Mouse (Mus musculus) left cerebral cortex, adult 2 months (tissue): Measurements from ENCODE around the gene Isy1. TPM values are rescaled to one million over a fixed set of nuclear protein-coding genes. Genes with fewer than 3 reads are reported as not detected.
A peak's percentile ranks its signal among the peaks of the same experiment; 100 is the strongest.

ENCODE experiments used
- DNase-seq, 2 experiments: peaks; one replicate each; pipeline ENCODE4 v3.0.0; 2021 to 2022; ENCODE audit warnings: low spot score in 2 of 2, mixed read lengths in 1 of 2; ENCODE audit errors: extremely low spot score in 1 of 2
- H3K27ac ChIP-seq: fragments of 200-600 bp; 2 replicates; pipeline ENCODE4 v1.8.1; 2022
- H3K4me3 ChIP-seq: fragments of 200-600 bp; 2 replicates; pipeline ENCODE4 v1.8.1; 2022
- CTCF ChIP-seq: fragments of 200-600 bp; IDR thresholded peaks from 2 replicates; pipeline ENCODE4 v1.8.1; 2022; ENCODE audit warnings: antibody characterized with exemption, mild to moderate bottlenecking, moderate library complexity
- intact Hi-C: fragments of 180-260 bp; cut with DNase I; formaldehyde crosslinking; loops from one replicate; pipeline ENCODE4 v1.15.1; 2025
- total RNA-seq, 2 experiments: library from RNA; stranded (reverse); gene quantifications; 2 replicates each; pipeline ENCODE4 v1.2.3; 2021

The Isy1 gene
- total RNA-seq, 2 experiments from 2014 or later = 35.8 to 40.6 TPM

DNA sequence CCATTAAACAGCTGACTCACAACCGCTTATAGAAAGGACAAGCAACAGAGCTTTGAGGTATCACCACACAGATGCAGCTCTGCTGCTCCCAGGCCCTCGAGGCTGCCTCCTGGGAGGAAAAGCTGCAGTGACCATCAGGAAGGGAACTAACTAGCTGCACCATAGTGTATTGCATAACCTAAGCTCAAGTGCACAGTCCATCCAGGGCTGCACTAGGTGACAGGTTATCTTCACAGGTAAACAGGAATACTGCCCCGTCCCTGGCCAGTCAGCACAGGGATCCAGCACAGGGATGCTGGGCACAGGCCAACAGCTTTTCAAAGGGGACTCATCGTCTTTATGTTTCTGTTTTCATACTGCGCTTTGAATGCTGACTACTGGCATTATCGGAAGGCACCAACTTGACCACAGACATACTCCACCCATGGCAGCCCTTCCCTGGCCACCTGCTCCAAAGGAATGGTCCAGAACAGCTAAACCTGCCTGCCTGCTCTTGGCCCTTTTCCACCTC is 28.9 kb downstream of the Isy1 start:
- Histone ChIP-seq H3K27ac (no peak overlapping the region), H3K4me3 (no peak overlapping the region)
- no peak for DNase-seq
- no peak for TF ChIP-seq CTCF
- intact Hi-C loops = no loop called here

DNA sequence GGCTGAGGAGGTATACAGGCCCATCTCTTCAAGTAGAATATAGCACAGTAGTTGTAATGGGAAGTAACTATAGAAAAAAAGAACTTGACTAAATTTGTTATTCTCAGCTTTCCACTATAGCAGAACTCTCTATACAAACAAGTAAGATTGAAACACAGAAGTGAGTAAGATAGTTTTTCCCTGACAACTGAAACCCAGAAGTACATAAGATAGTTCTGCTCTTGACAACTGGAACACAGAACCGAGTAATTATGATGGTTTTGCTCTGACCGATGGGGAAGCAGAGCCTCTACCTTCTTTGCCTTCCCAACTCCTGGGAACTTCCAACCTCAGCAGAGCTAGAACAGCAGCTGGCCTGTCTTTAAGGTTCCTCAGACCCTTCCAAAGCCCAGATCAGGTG is 29.5 kb downstream of the Isy1 start:
- no peak for DNase-seq
- intact Hi-C loops = no loop called here
- no peak for TF ChIP-seq CTCF
- Histone ChIP-seq H3K4me3 (no peak overlapping the region), H3K27ac (no peak overlapping the region)

- Histone ChIP-seq H3K4me3 (no peak overlapping the region), H3K27ac (no peak overlapping the region)
- no peak for TF ChIP-seq CTCF
- intact Hi-C loops = no loop called here
- DNase-seq = no peak
These were observed 30.1 kb downstream of the Isy1 start for GRCm38 (mm10) chr6:87808521-87808920.

- TF ChIP-seq CTCF = no peak
- no peak overlapping the region for H3K27ac ChIP-seq
- no peak for DNase-seq
- intact Hi-C loops = no loop called here
- no peak overlapping the region for H3K4me3 ChIP-seq
These were observed 30.7 kb downstream of the Isy1 start for GRCm38 (mm10) chr6:87807735-87808440.

GRCm38 (mm10) chr6:87806857-87807256 is 31.7 kb downstream of the Isy1 start:
- no peak overlapping the region for H3K27ac ChIP-seq
- no peak overlapping the region for H3K4me3 ChIP-seq
- intact Hi-C loops = no loop called here
- no peak for DNase-seq
- TF ChIP-seq CTCF = no peak

GRCm38 (mm10) chr6:87806028-87806427 is 32.6 kb downstream of the Isy1 start:
- peak; percentile 6 for TF ChIP-seq CTCF
- intact Hi-C loops = no loop called here
- no peak overlapping the region for H3K4me3 ChIP-seq
- no peak for DNase-seq
- no peak overlapping the region for H3K27ac ChIP-seq

DNA sequence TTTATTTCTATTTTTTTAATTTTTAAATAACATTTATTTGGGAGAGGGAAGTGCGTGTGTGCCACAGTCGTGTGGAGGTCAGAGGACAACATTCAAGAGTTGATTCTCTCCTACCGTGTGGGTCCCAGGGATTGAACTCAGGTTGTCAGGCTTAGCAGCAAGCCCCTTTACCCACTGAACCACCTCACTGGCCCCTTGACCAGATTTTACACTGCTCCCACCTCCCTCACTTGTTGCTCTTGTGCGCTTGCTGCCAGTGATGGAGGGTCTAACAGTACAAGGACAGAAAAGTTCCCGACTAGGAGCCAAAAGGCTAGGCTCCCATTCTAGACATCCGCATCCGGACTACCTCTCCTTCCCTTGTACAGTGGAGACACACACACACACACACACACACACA is 33.1 kb downstream of the Isy1 start:
- intact Hi-C loops = no loop called here
- no peak for DNase-seq
- no peak for TF ChIP-seq CTCF
- H3K4me3 ChIP-seq = no peak overlapping the region
- no peak overlapping the region for H3K27ac ChIP-seq

- TF ChIP-seq CTCF = no peak
- Histone ChIP-seq H3K27ac (no peak overlapping the region), H3K4me3 (no peak overlapping the region)
- DNase-seq = no peak
- intact Hi-C loops = no loop called here
These were observed 33.7 kb downstream of the Isy1 start for GRCm38 (mm10) chr6:87804886-87805285.

GRCm38 (mm10) chr6:87804036-87804435 is 34.6 kb downstream of the Isy1 start:
- no peak for DNase-seq
- H3K27ac ChIP-seq = no peak overlapping the region
- no peak overlapping the region for H3K4me3 ChIP-seq
- intact Hi-C loops = no loop called here
- no peak for TF ChIP-seq CTCF

DNA sequence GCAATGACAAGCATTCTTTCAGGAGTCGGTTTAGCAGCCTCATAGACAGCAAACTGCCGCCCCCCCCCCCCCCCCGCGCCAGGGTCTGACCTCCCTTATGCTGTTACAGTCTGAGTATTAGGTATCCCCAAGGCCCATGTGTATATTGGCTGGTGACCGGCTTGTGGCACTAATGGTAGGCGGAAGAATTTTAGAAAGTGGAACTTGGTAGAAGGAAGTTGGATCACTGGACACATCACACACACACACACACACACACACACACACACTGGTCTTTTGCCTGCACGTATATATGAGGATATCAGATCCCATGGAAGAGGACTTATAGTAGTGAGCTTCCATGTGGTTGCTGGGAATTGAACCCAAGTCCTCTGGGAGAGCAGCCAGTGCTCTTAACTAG is 36.1 kb downstream of the Isy1 start:
- DNase-seq = no peak
- no peak for TF ChIP-seq CTCF
- no peak overlapping the region for H3K4me3 ChIP-seq
- intact Hi-C loops = no loop called here
- H3K27ac ChIP-seq = no peak overlapping the region

DNA sequence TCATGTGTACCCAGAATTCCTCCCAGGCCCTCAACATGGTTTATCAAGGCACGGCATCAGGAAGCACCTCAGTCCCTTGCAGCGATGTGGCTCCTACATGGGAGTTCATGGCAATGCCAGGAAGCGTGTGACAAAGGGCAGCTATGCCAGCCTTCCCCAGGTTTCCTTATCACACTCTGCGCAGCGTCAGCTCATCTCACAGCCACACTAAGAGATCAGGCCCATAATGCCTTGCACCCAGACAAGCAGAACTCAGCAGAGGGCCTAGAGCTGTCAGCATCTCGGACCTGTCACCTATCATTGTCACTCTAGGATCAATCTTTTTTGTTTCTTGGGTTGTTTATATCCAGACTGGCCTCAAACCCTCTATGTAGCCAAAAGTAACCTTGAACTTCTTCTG is 39.0 kb downstream of the Isy1 start:
- DNase-seq = no peak
- no peak overlapping the region for H3K27ac ChIP-seq
- no peak overlapping the region for H3K4me3 ChIP-seq
- intact Hi-C loops = no loop called here
- TF ChIP-seq CTCF = no peak

DNA sequence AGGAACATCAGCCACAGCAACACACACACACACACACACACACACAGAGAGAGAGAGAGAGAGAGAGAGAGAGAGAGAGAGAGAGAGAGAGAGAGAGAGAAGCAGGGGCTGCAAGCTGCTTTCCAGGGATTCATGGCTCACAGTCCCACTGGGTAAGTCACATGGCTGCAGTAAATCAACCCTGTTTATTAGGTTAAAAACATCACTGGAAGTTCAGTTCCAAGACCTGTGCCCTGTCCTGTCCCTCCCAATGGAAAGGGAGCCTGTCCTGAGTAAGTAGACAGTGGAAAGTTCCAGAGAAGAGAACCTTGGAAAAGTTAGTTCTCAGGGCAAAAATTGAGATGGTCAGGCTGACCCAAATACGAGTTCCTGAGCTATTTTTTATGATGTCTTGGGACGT is 41.3 kb downstream of the Isy1 start:
- no peak for DNase-seq
- no peak overlapping the region for H3K27ac ChIP-seq
- intact Hi-C loops = no loop called here
- no peak for TF ChIP-seq CTCF
- H3K4me3 ChIP-seq = no peak overlapping the region

DNA sequence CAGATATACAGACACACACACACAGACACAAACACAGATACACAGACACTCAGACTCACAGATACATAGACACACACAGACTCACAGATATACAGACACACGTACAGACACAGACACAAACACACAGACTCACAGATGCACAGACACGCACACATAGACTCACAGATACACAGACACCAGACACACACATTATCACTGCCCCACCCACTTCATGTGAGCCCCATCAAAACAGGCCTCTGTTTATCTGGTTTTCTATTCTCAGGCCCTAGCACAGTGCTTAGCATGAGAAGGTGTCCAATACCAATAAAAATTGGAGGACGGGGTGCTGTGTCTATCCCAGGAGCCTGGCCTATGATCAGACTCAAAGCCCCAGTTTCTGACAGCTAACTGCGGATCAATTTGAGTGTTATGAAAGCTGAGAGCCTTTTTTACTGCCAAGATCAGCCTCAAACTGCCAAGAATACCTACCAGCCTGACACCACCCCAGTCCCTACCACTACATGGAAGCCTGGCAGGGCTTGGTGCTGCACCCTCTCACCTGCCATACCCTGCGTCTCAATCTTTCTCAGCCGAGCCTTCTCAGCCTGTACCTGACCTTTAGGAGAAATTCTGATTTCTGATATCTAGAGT is 42.2 kb downstream of the Isy1 start:
- Histone ChIP-seq H3K27ac (no peak overlapping the region), H3K4me3 (no peak overlapping the region)
- DNase-seq = no peak
- no peak for TF ChIP-seq CTCF
- intact Hi-C loops = no loop called here
